Mouse (Mus musculus) midbrain, postnatal 0 days (tissue): ENCODE measurements at regions not wholly inside any gene's neighbourhood (a gene's known extent, or its start where the extent isn't known, plus 50 kb on each side); places are given as distances from the start of the nearest gene placed in this dataset.

Source experiments
- ATAC-seq: fragments of 200-750 bp; cut with Nextera tagmentation; 2 replicates; pipeline ENCODE4 v1.8.0; 2017; ENCODE audit warnings: moderate number of reproducible peaks, mild to moderate bottlenecking, moderate TSS enrichment, moderate library complexity; ENCODE audit not compliant: low FRiP score
- DNase-seq: peaks from one replicate; pipeline ENCODE4 v3.0.0-alpha.2; 2015; ENCODE audit warnings: low spot score
- H3K27ac ChIP-seq: fragments of 300-500 bp; sonication (generic); 2 replicates; pipeline ENCODE4 v1.5.1; 2014; ENCODE audit warnings: low read depth, mild to moderate bottlenecking, low read length, mixed read lengths
- H3K27me3 ChIP-seq: fragments of 300-500 bp; sonication (generic); 2 replicates; pipeline ENCODE4 v1.6.1; 2014; ENCODE audit warnings: low read length, control low read depth, mixed read lengths; ENCODE audit not compliant: insufficient read depth
- H3K36me3 ChIP-seq: fragments of 300-500 bp; sonication (generic); 2 replicates; pipeline ENCODE4 v1.6.1; 2014; ENCODE audit warnings: low read length, control low read depth, mixed read lengths; ENCODE audit not compliant: insufficient read depth
- H3K4me1 ChIP-seq: fragments of 300-500 bp; sonication (generic); 2 replicates; pipeline ENCODE4 v1.6.1; 2014; ENCODE audit warnings: mild to moderate bottlenecking, control low read depth, antibody characterized with exemption, low read length, mixed read lengths; ENCODE audit not compliant: insufficient read depth
- H3K4me2 ChIP-seq: fragments of 300-500 bp; sonication (generic); 2 replicates; pipeline ENCODE4 v1.6.1; 2014; ENCODE audit warnings: low read depth, mild to moderate bottlenecking, low read length, mixed read lengths; ENCODE audit not compliant: poor library complexity, severe bottlenecking
- H3K4me3 ChIP-seq: fragments of 300-500 bp; sonication (generic); 2 replicates; pipeline ENCODE4 v1.5.1; 2014; ENCODE audit warnings: low read depth, mild to moderate bottlenecking, low read length, moderate library complexity
- H3K9ac ChIP-seq: fragments of 300-500 bp; sonication (generic); replicated peaks from 2 replicates; pipeline ENCODE4 v1.6.1; 2014; ENCODE audit warnings: mild to moderate bottlenecking, low read length, moderate library complexity, mixed read lengths; ENCODE audit not compliant: poor library complexity, severe bottlenecking
- H3K9me3 ChIP-seq: fragments of 300-500 bp; sonication (generic); 2 replicates; pipeline ENCODE4 v1.6.1; 2016; ENCODE audit warnings: low read length, control low read depth
- CTCF ChIP-seq: IDR thresholded peaks from 2 replicates; pipeline ENCODE4 v1.5.1; 2016; ENCODE audit warnings: antibody characterized with exemption, mild to moderate bottlenecking
- WGBS: fragments of 180-500 bp; shearing (Covaris S2); extraction: QIAGEN DNeasy Blood & Tissue Kit; methylation state at CpG from one replicate; pipeline ENCODE4 v1.1.7; 2014; 5-methylcytosine and 5-hydroxymethylcytosine counted together

GRCm38 (mm10) chr9:113171767-113172405, 536.2 kb downstream of the Pdcd6ip start:
- no peak for ATAC-seq
- Histone ChIP-seq H3K9ac (no peak overlapping the region), H3K36me3 (no peaks in the 10 kb centered on the region), H3K27ac (no peak overlapping the region), H3K4me3 (no peak overlapping the region), H3K9me3 (no peaks in the 10 kb centered on the region), H3K4me2 (no peak overlapping the region), H3K27me3 (no peaks in the 10 kb centered on the region), H3K4me1 (no peaks in the 10 kb centered on the region)
- no peak for TF ChIP-seq CTCF
- DNase-seq, result no peak
- WGBS, result 66% methylated on average over 5 of the region's 5 CpGs

- Histone ChIP-seq H3K9ac (no peak overlapping the region), H3K9me3 (no peaks in the 10 kb centered on the region), H3K4me1 (0 out of 2 replicates have a peak, but pooled peaks cover 2% of the 10 kb centered on the region), H3K36me3 (no peaks in the 10 kb centered on the region), H3K27ac (no peak overlapping the region), H3K27me3 (no peaks in the 10 kb centered on the region), H3K4me2 (no peak overlapping the region), H3K4me3 (no peak overlapping the region)
- no peak for ATAC-seq
- TF ChIP-seq CTCF, result no peak
- no peak for DNase-seq
- WGBS, result 56% methylated on average over 12 of the region's 12 CpGs
Measured at GRCm38 (mm10) chr9:113162897-113163874, 544.9 kb downstream of the Pdcd6ip start.

DNA sequence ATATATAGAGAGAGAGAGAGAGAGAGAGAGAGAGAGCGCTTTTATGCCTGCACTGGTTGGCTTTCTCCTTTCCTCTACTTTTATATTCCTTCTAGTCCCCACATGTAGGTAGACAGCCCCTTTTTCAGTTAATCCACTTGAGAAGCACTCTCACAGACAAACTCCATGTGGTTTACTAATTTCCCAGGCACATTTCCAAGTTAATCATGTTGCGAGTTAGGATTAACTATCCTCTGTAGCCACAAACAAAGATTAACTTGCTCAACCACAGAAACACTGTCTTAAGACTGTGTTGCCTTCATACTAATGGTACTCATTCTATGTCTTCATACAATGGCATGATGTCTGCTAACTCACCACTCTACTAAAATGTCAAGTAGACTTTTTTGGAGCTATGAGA, 548.0 kb downstream of the Pdcd6ip start:
- TF ChIP-seq CTCF, result no peak
- Histone ChIP-seq H3K4me1 (0 out of 2 replicates have a peak, but pooled peaks cover 2% of the 10 kb centered on the region), H3K9ac (no peak overlapping the region), H3K36me3 (no peaks in the 10 kb centered on the region), H3K9me3 (no peaks in the 10 kb centered on the region), H3K4me2 (no peak overlapping the region), H3K27ac (no peak overlapping the region), H3K4me3 (no peak overlapping the region), H3K27me3 (no peaks in the 10 kb centered on the region)
- ATAC-seq, result no peak
- DNase-seq, result no peak
- WGBS, result 96% methylated on average over 2 of the region's 2 CpGs

- Histone ChIP-seq H3K4me1 (no peaks in the 10 kb centered on the region), H3K4me3 (no peak overlapping the region), H3K9me3 (no peaks in the 10 kb centered on the region), H3K27me3 (no peaks in the 10 kb centered on the region), H3K27ac (0 out of 2 replicates have a peak overlapping the region, but pooled peaks have one; percentile 34), H3K4me2 (no peak overlapping the region), H3K9ac (no peak overlapping the region), H3K36me3 (no peaks in the 10 kb centered on the region)
- DNase-seq (no peak), ATAC-seq (no peak)
- no peak for TF ChIP-seq CTCF
- WGBS, result 85% methylated on average over 6 of the region's 6 CpGs
Measured at GRCm38 (mm10) chr9:113158080-113158479, 550.0 kb downstream of the Pdcd6ip start.

DNA sequence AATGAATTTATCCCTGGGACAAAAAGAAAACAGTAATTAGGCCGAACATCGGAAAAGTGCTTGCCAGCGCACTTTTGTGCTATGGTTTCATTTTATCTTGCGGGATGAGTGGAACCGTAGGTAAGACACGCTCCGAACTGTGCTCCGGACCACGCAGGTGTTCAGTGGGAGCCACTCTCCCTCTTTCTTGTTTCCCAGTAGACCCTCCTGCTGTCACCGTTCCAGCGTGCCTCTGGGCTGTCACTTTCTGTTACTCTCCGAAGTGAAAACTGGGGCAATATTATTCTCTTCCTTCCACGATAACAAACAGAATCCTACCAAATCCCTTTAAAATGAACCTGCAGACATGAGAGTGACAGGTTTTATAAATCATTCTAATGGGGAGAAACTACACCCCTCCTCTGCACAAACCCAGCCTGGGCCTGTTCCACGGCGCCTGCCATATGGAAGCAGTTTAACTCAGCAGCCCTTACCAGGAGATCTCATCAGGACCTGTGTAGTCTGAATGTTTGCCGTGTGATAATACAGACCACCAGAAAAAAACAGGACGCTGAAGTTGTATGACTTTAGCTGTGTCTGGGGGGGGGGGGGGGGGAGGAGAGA, 550.5 kb downstream of the Pdcd6ip start:
- Histone ChIP-seq H3K27ac (peak overlapping the region; percentile 19; the same call in 1 of the 2 replicates), H3K4me2 (no peak overlapping the region), H3K4me1 (no peaks in the 10 kb centered on the region), H3K9ac (no peak overlapping the region), H3K9me3 (no peaks in the 10 kb centered on the region), H3K27me3 (no peaks in the 10 kb centered on the region), H3K4me3 (no peak overlapping the region), H3K36me3 (no peaks in the 10 kb centered on the region)
- ATAC-seq (no peak), DNase-seq (no peak)
- 65% methylated on average over 17 of the region's 17 CpGs for WGBS
- TF ChIP-seq CTCF, result no peak
